Mouse (Mus musculus): ENCODE measurements around the gene Tspan32. TPM values are rescaled to one million over a fixed set of nuclear protein-coding genes. Genes with fewer than 3 reads are reported as not detected.

Tspan32 gene
- polyA plus RNA-seq, 1 experiment from 2014 or later: 2.2 TPM

GRCm38 (mm10) chr7:143053961-143054611 lies 49.2 kb downstream of the Tspan32 start:
- Histone ChIP-seq H3K36me3 (peaks cover 5% of the 10 kb centered on the region), H3K4me3 (peak overlapping the region; percentile 83), H3K9ac (peak overlapping the region; percentile 89), H3K9me3 (no peaks in the 10 kb centered on the region), H3K27me3 (replicated peaks) (no peaks in the 10 kb centered on the region), H3K4me2 (replicated peaks) (peak overlapping the region; percentile 88), H3K4me1 (peaks cover 38% of the 10 kb centered on the region), H3K27ac (no peak overlapping the region)
- WGBS: 70% methylated on average over 11 of the region's 11 CpGs
- ATAC-seq (ENCODE audit: low FRiP score, low read depth): no peak

GRCm38 (mm10) chr7:143054612-143054965 lies 49.7 kb downstream of the Tspan32 start:
- H3K4me2 ChIP-seq (replicated peaks): peak overlapping the region; percentile 88
- no peaks in the 10 kb centered on the region for H3K27me3 ChIP-seq (replicated peaks)
- H3K36me3 ChIP-seq: peaks cover 5% of the 10 kb centered on the region
- H3K4me1 ChIP-seq: peaks cover 40% of the 10 kb centered on the region
- 50% methylated on average over 3 of the region's 3 CpGs for WGBS
- H3K4me3 ChIP-seq: peak overlapping the region; percentile 83; the same call in 1 of the 2 replicates
- H3K27ac ChIP-seq: no peak overlapping the region
- no peak for ATAC-seq (ENCODE audit: low FRiP score, low read depth)
- H3K9ac ChIP-seq: peak overlapping the region; percentile 89; the same call in 1 of the 2 replicates
- H3K9me3 ChIP-seq: no peaks in the 10 kb centered on the region

GRCm38 (mm10) chr7:143055001-143055400 lies 50.2 kb downstream of the Tspan32 start:
- ATAC-seq (ENCODE audit: low FRiP score, low read depth): no peak
- H3K27ac ChIP-seq: no peak overlapping the region
- H3K9me3 ChIP-seq: no peaks in the 10 kb centered on the region
- H3K36me3 ChIP-seq: peaks cover 5% of the 10 kb centered on the region
- H3K4me2 ChIP-seq (replicated peaks): peak overlapping the region; percentile 88
- 93% methylated on average over 3 of the region's 3 CpGs for WGBS
- H3K4me1 ChIP-seq: peaks cover 40% of the 10 kb centered on the region
- no peaks in the 10 kb centered on the region for H3K27me3 ChIP-seq (replicated peaks)
- 0 out of 2 replicates have a peak overlapping the region, but pooled peaks have one; percentile 89 for H3K9ac ChIP-seq
- H3K4me3 ChIP-seq: peak overlapping the region; percentile 83; the same call in 1 of the 2 replicates

- Histone ChIP-seq H3K4me3 (no peak overlapping the region), H3K4me2 (replicated peaks) (peak overlapping the region; percentile 88), H3K36me3 (peaks cover 5% of the 10 kb centered on the region), H3K4me1 (peaks cover 40% of the 10 kb centered on the region), H3K9me3 (no peaks in the 10 kb centered on the region), H3K27ac (no peak overlapping the region), H3K9ac (0 out of 2 replicates have a peak overlapping the region, but pooled peaks have one; percentile 13), H3K27me3 (replicated peaks) (no peaks in the 10 kb centered on the region)
- WGBS: 85% methylated on average over 11 of the region's 11 CpGs
- ATAC-seq (ENCODE audit: low FRiP score, low read depth): no peak
These were observed 50.8 kb downstream of the Tspan32 start for GRCm38 (mm10) chr7:143055499-143056186.

DNA sequence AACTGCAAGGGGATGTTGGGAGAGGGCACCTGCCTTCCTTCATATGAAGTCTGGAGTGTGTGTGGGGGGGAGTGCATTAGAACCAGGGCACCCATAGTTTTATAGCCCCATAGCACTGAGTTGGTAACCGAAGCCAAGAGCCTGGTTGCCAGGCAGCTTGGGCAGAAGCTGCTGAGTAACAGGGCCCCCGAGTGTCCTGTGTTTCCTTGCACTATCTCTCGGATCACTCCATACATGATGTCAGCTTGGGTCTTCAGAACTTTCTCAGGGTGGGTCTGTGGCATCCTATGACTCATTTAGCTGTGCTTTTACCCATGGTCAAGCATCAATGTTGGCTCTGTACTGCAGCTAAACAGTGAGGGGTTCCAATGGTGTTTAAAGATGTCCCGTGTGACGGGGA lies 52.2 kb downstream of the Tspan32 start:
- no peak for ATAC-seq (ENCODE audit: low FRiP score, low read depth)
- peaks cover 40% of the 10 kb centered on the region for H3K4me1 ChIP-seq
- H3K4me3 ChIP-seq: no peak overlapping the region
- H3K4me2 ChIP-seq (replicated peaks): no peak overlapping the region
- H3K9me3 ChIP-seq: no peaks in the 10 kb centered on the region
- no peak overlapping the region for H3K27ac ChIP-seq
- H3K9ac ChIP-seq: no peak overlapping the region
- H3K27me3 ChIP-seq (replicated peaks): no peaks in the 10 kb centered on the region
- H3K36me3 ChIP-seq: peaks cover 12% of the 10 kb centered on the region
- WGBS: 89% methylated on average over 5 of the region's 5 CpGs

DNA sequence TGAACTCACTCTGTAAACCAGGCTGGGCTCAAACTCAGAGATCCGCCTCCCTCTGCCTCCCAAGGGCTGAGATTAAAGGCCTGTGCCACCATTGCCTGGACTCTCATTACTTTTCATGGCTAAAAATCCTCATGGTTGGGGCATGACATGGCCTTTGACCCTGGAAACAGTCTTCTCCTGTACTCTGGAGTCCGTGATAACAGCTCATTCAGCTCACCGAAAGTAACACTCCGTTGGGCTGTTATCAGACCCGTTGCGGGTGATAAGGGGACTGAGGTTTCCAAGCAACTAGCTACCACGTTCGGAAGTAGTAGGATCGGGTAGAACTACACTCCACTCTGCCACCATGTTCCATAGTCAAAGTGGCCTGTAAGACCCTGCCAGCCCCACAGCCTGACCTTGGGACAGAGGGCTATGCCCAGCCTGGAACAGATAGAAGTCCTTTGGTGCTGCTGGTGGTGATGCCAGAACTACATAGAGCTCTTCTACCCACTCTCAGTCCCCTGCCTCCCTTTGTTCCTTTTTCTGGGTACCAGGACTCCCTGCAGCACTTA lies 52.9 kb downstream of the Tspan32 start:
- peaks cover 40% of the 10 kb centered on the region for H3K4me1 ChIP-seq
- WGBS: 86% methylated on average over 9 of the region's 9 CpGs
- no peak overlapping the region for H3K4me3 ChIP-seq
- no peak for ATAC-seq (ENCODE audit: low FRiP score, low read depth)
- no peak overlapping the region for H3K9ac ChIP-seq
- no peak overlapping the region for H3K4me2 ChIP-seq (replicated peaks)
- no peak overlapping the region for H3K27ac ChIP-seq
- H3K9me3 ChIP-seq: no peaks in the 10 kb centered on the region
- H3K36me3 ChIP-seq: peaks cover 18% of the 10 kb centered on the region
- H3K27me3 ChIP-seq (replicated peaks): no peaks in the 10 kb centered on the region

- WGBS: 86% methylated on average over 5 of the region's 5 CpGs
- Histone ChIP-seq H3K27ac (no peak overlapping the region), H3K4me1 (peaks cover 39% of the 10 kb centered on the region)
These were observed 53.4 kb downstream of the Tspan32 start for GRCm38 (mm10) chr7:143058221-143058697.

DNA sequence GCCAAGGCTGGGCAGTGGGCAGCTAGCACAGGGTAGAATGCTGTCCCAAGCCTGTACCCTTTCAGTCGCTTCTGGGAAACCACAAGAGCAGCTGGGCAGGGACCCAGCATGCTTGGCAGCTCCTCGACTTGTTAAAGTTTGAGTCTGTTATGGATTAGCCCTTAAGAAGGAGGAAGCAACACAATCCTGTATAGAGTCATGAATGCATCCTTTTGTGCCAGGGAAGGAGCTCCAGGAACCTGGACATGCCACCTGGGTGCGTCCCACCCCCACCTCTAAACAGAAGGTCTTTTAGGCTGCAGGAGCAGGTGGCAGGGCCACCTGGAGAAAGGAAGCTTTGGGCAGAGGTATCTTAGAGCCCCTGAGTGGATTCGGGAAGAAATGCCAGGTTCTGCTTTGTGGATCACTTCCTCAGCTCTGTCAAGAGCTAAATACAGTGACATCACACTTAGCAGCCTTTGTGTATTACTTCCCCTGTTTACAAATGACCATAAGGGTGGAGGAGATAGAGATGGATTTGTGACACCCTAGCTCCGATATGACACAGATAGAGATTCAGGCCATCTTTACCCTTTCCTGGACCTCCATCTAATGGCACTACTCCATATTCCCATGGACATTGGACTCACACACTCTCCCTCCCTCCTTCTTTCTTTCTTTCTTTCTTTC lies 54.5 kb downstream of the Tspan32 start:
- no peak overlapping the region for H3K4me2 ChIP-seq (replicated peaks)
- no peak overlapping the region for H3K9ac ChIP-seq
- no peaks in the 10 kb centered on the region for H3K9me3 ChIP-seq
- no peak for ATAC-seq (ENCODE audit: low FRiP score, low read depth)
- H3K36me3 ChIP-seq: peaks cover 34% of the 10 kb centered on the region
- no peak overlapping the region for H3K4me3 ChIP-seq
- 89% methylated on average over 5 of the region's 5 CpGs for WGBS
- H3K27me3 ChIP-seq (replicated peaks): no peaks in the 10 kb centered on the region
- 0 out of 2 replicates have a peak overlapping the region, but pooled peaks have one; percentile 5 for H3K27ac ChIP-seq
- H3K4me1 ChIP-seq: peaks cover 29% of the 10 kb centered on the region

More at GRCm38 (mm10) chr7:143058221-143058697, 53.4 kb downstream of the Tspan32 start:
- ATAC-seq (ENCODE audit: low FRiP score, low read depth): no peak
- no peaks in the 10 kb centered on the region for H3K9me3 ChIP-seq
- H3K4me2 ChIP-seq (replicated peaks): no peak overlapping the region
- peaks cover 23% of the 10 kb centered on the region for H3K36me3 ChIP-seq
- H3K27me3 ChIP-seq (replicated peaks): no peaks in the 10 kb centered on the region
- no peak overlapping the region for H3K9ac ChIP-seq
- no peak overlapping the region for H3K4me3 ChIP-seq

DNA sequence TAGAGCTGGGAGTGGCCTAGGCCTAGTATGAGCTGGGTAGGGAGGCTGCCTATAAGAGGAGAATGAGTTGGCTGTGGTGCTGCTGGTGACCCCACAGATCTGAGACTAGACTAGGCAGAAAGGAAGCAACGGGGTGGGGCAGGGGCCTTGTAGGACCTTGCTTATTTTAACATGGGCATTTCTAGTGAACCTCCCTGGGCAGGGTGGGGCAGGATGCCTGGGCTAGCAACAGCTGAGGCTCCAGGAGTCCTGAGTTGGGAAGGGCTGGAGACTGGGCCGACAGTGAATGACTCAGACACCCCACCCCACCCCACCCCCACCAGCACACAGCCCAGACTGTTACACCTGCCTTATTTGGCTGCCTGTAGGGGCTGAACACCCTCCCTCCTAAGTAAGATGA lies 57.9 kb downstream of the Tspan32 start:
- Histone ChIP-seq H3K4me3 (no peak overlapping the region), H3K27me3 (replicated peaks) (no peaks in the 10 kb centered on the region), H3K9ac (no peak overlapping the region), H3K27ac (no peak overlapping the region), H3K4me1 (0 out of 2 replicates have a peak, but pooled peaks cover 10% of the 10 kb centered on the region), H3K4me2 (replicated peaks) (no peak overlapping the region), H3K9me3 (no peaks in the 10 kb centered on the region), H3K36me3 (peaks cover 57% of the 10 kb centered on the region)
- 84% methylated on average over 2 of the region's 2 CpGs for WGBS
- no peak for ATAC-seq (ENCODE audit: low FRiP score, low read depth)

DNA sequence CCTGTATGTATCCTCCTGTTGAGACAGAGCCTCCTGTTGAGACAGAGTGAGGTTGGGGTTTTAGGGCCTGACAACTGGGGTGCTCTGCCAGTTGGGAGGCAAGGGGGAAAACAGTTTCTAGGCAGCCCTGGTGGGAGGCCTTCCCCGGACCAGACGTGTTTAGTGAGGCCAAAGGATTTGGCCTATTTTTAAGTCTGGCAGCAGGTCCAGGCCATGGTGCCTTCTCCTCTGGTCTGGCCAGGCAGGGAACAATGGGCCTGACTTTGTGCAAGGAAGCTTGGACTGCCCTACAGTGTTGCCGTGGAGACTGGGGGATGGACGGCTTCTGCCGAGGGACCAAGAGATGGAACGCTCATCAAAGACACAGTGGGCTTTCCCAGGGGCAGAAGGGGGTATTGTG lies 59.4 kb downstream of the Tspan32 start:
- H3K36me3 ChIP-seq: peaks cover 57% of the 10 kb centered on the region
- H3K4me2 ChIP-seq (replicated peaks): no peak overlapping the region
- 44% methylated on average over 6 of the region's 6 CpGs for WGBS

GRCm38 (mm10) chr7:143065692-143066091 lies 60.8 kb downstream of the Tspan32 start:
- H3K4me1 ChIP-seq: peaks cover 23% of the 10 kb centered on the region
- no peaks in the 10 kb centered on the region for H3K9me3 ChIP-seq
- no peak overlapping the region for H3K9ac ChIP-seq
- H3K4me3 ChIP-seq: no peak overlapping the region
- H3K27ac ChIP-seq: no peak overlapping the region
- H3K36me3 ChIP-seq: peaks cover 57% of the 10 kb centered on the region
- no peaks in the 10 kb centered on the region for H3K27me3 ChIP-seq (replicated peaks)
- ATAC-seq (ENCODE audit: low FRiP score, low read depth): no peak
- WGBS: 93% methylated on average over 2 of the region's 2 CpGs
- H3K4me2 ChIP-seq (replicated peaks): no peak overlapping the region

More for the DNA sequence above, 59.4 kb downstream of the Tspan32 start:
- peaks cover 14% of the 10 kb centered on the region for H3K4me1 ChIP-seq
- H3K27ac ChIP-seq: no peak overlapping the region
- 0 out of 2 replicates have a peak overlapping the region, but pooled peaks have one; percentile 13 for H3K9ac ChIP-seq
- ATAC-seq (ENCODE audit: low FRiP score, low read depth): no peak
- no peaks in the 10 kb centered on the region for H3K27me3 ChIP-seq (replicated peaks)
- H3K4me3 ChIP-seq: no peak overlapping the region
- H3K9me3 ChIP-seq: no peaks in the 10 kb centered on the region

DNA sequence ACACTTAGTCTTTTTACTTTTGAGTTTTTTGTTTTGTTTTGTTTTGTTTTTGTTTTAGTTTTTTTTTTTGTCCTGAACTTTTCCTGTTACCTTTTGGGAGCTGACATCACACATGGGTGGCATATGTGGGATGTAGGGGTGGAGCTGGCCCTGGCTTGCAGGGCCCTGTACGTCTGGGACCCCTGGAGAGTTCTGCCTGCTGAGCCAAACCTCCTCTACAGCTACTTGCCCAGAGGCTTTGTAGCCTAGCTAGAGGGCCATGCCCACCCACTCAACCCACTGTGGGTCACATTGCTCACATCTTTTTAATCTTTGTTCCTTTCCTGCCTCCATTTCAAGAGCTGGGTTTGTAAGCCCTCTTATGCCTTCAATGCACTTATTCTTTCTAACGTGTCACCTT lies 62.6 kb downstream of the Tspan32 start:
- Histone ChIP-seq H3K27ac (no peak overlapping the region; the same call in 1 of the 2 replicates), H3K9me3 (no peaks in the 10 kb centered on the region), H3K4me1 (peaks cover 31% of the 10 kb centered on the region), H3K9ac (no peak overlapping the region), H3K4me2 (replicated peaks) (peak overlapping the region; percentile 99; the same call in 1 of the 2 replicates), H3K4me3 (no peak overlapping the region), H3K27me3 (replicated peaks) (no peaks in the 10 kb centered on the region), H3K36me3 (peaks cover 47% of the 10 kb centered on the region)
- ATAC-seq (ENCODE audit: low FRiP score, low read depth): no peak
- WGBS: 66% methylated on average over 2 of the region's 2 CpGs

Data from neural tube, embryonic 12.5 days (tissue).